In the genomic region with DNA sequence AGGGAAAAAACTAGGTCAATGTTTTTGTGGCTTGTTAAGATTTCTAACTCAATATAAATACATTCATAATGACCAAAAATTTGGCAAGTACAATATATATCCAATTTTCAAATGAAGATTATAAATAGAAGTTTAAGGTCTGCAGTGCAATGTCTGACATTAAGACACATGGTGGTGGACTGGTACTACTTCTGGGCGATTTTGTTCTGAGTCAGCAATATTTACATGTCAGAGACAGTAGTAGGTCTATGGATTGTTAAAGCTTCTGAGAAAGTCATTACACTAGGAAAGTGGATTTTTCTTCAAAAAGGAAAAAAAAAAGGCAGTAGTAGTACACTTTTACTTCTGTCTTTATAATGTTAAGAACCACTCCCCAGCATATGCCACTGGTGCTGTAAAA, we compare ENCODE assay signal across 25 mouse cellular contexts. TPM values are rescaled to one million over a fixed set of nuclear protein-coding genes. Genes with fewer than 3 reads are reported as not detected.
DNase-seq lines count a peak whose midpoint lies in the region; ATAC-seq and TF ChIP-seq lines count a peak whose summit lies in the region.
"Had no signal": no experiment of that assay in that cellular context is flagged by ENCODE, and none has a peak within 500 bp of the region (broad histone marks: within the 10 kb centered on the region; RNA-seq: fewer than 3 reads in every experiment).

No protein-coding gene starts in this region.

- H3K36me3 ChIP-seq in liver, postnatal 0 days (replicated peaks; ENCODE audit: insufficient read depth, low read length) = no peaks in the 10 kb centered on the region
- H3K36me3 ChIP-seq in liver, embryonic 11.5 days (ENCODE audit: control insufficient read depth, insufficient read depth, low read length) = no peaks in the 10 kb centered on the region
- H3K36me3 ChIP-seq in CH12.LX (replicated peaks in 1 of 2; ENCODE audit: control insufficient read depth in 1 of 2, insufficient read depth in 1 of 2, low read length in 1 of 2) (peaks cover 0 to 3% of the 10 kb centered on the region in 2 experiments), MEL (ENCODE audit: control insufficient read depth in 1 of 2, insufficient read depth in 2 of 2, low read length in 2 of 2) (peaks cover 4 to 9% of the 10 kb centered on the region in 2 experiments; a peak in 3 of 4 replicates)
- H3K36me3 ChIP-seq: embryonic facial prominence, embryonic 15.5 days had no signal

- no peaks in the 10 kb centered on the region for H3K9me3 ChIP-seq in liver, postnatal 0 days (ENCODE audit: low read length)
- H3K9me3 ChIP-seq in liver, embryonic 11.5 days (ENCODE audit: control insufficient read depth, low read length) = no peaks in the 10 kb centered on the region
- no peaks in the 10 kb centered on the region for H3K9me3 ChIP-seq in CH12.LX (replicated peaks; ENCODE audit: low read length)
- no peaks in the 10 kb centered on the region for H3K9me3 ChIP-seq in MEL (replicated peaks; ENCODE audit: insufficient read depth, low read length)
- H3K9me3 ChIP-seq: embryonic facial prominence, embryonic 13.5 days; embryonic facial prominence, embryonic 15.5 days; forebrain, embryonic 10.5 days; forebrain, embryonic 12.5 days; G1E had no signal

- no peak for TF ChIP-seq POLR2A in CH12.LX (IDR thresholded peaks at IDR 0.05; ENCODE audit: low read depth, low read length)
- no peak for TF ChIP-seq POLR2A in MEL (IDR thresholded peaks at IDR 0.05; ENCODE audit: control insufficient read depth in 1 of 2, insufficient read depth in 1 of 2, low read depth in 1 of 2, low read length in 2 of 2, poor library complexity in 1 of 2)

- no peak for TF ChIP-seq RAD21 in CH12.LX (IDR thresholded peaks at IDR 0.05; ENCODE audit: low read depth, low read length)
- no peak for TF ChIP-seq RAD21 in MEL (IDR thresholded peaks at IDR 0.05; ENCODE audit: low read depth, low read length)

- in situ Hi-C loops in CH12.LX (cut with MboI; ENCODE audit: low pct_ligation_motif_present, low pct_unique_long_range_greater_than_20kb, low sequenced_read_pairs) = no loop called here

- H3K9ac ChIP-seq in liver, postnatal 0 days (replicated peaks) = no peak overlapping the region
- no peak overlapping the region for H3K9ac ChIP-seq in liver, embryonic 11.5 days (ENCODE audit: low read depth, low read length)
- H3K9ac ChIP-seq in CH12.LX (ENCODE audit: insufficient read depth, low read depth) (no peak overlapping the region), MEL (ENCODE audit: control insufficient read depth, low read depth, low read length, poor library complexity, severe bottlenecking) (no peak overlapping the region)
- H3K9ac ChIP-seq: embryonic facial prominence, embryonic 13.5 days; embryonic facial prominence, embryonic 15.5 days; forebrain, embryonic 12.5 days had no signal

- peak overlapping the region; percentile 42; the same call in 1 of the 2 replicates for H3K4me2 ChIP-seq in liver, postnatal 0 days (ENCODE audit: low read depth, low read length)
- no peak overlapping the region for H3K4me2 ChIP-seq in liver, embryonic 11.5 days
- no peak overlapping the region for H3K4me2 ChIP-seq in CH12.LX (ENCODE audit: insufficient read depth, low read depth, poor library complexity, severe bottlenecking)
- H3K4me2 ChIP-seq: embryonic facial prominence, embryonic 13.5 days; embryonic facial prominence, embryonic 15.5 days; forebrain, embryonic 12.5 days had no signal

- dilution Hi-C loops in CH12.LX (cut with MboI; ENCODE audit: extremely low pct_ligation_motif_present, extremely low pct_unique_long_range_greater_than_20kb, low sequenced_read_pairs) = no loop called here

- no peaks in the 10 kb centered on the region for H3K27me3 ChIP-seq in liver, postnatal 0 days (ENCODE audit: insufficient read depth, low read length)
- no peaks in the 10 kb centered on the region for H3K27me3 ChIP-seq in liver, embryonic 11.5 days (replicated peaks; ENCODE audit: control insufficient read depth, insufficient read depth, low read length)
- H3K27me3 ChIP-seq in CH12.LX (replicated peaks) (no peaks in the 10 kb centered on the region), MEL (ENCODE audit: control insufficient read depth in 1 of 2, insufficient read depth in 2 of 2, low read length in 2 of 2) (no peaks in the 10 kb centered on the region)
- H3K27me3 ChIP-seq: embryonic facial prominence, embryonic 13.5 days; embryonic facial prominence, embryonic 15.5 days; forebrain, embryonic 12.5 days had no signal

- no peak for TF ChIP-seq CTCF in liver, postnatal 0 days (IDR thresholded peaks at IDR 0.05; ENCODE audit: low read depth)
- TF ChIP-seq CTCF in CH12.LX (conservative IDR thresholded peaks at IDR 0.05 in 1 of 2, IDR thresholded peaks at IDR 0.05 in 1 of 2; ENCODE audit: low read depth in 2 of 2, low read length in 2 of 2) (no peak), MEL (IDR thresholded peaks at IDR 0.05 in 2 of 3, conservative IDR thresholded peaks at IDR 0.05 in 1 of 3; ENCODE audit: control insufficient read depth in 1 of 3, insufficient read depth in 1 of 3, low read depth in 2 of 3, low read length in 3 of 3, poor library complexity in 1 of 3, severe bottlenecking in 1 of 3) (no peak)

- peak; percentile 28 for DNase-seq in cerebellum, adult 9-10 months
- no peak for DNase-seq in cerebellum, postnatal 36 days
- DNase-seq in liver, postnatal 0 days = no peak
- no peak for DNase-seq in liver, embryonic 11.5 days (ENCODE audit: low spot score)
- DNase-seq in CH12.LX (ENCODE audit: extremely low read depth) = no peak
- DNase-seq in MEL (ENCODE audit: low read depth, low spot score) = no peak
- DNase-seq in kidney, adult 18-20 months = no peak
- DNase-seq: adrenal gland, adult 2 months; adrenal gland, postnatal 10 days; adrenal gland, postnatal 25 days; B cell, adult 2 months; cerebellum, adult 11 months; cerebellum, adult 18-20 months; cerebellum, adult 8-10 months; cerebellum, postnatal 25 days; embryo, embryonic 11 days had no signal

- peak overlapping the region; percentile 45; the same call in 1 of the 2 replicates for H3K27ac ChIP-seq in liver, postnatal 0 days (ENCODE audit: low read depth)
- H3K27ac ChIP-seq in liver, embryonic 11.5 days (ENCODE audit: low read depth, low read length) = no peak overlapping the region
- H3K27ac ChIP-seq in CH12.LX (ENCODE audit: insufficient read depth, low read depth) (no peak overlapping the region), MEL (ENCODE audit: control insufficient read depth, low read depth, low read length) (no peak overlapping the region)
- H3K27ac ChIP-seq: embryonic facial prominence, embryonic 13.5 days; embryonic facial prominence, embryonic 15.5 days; forebrain, embryonic 10.5 days; forebrain, embryonic 12.5 days had no signal

- H3K79me2 ChIP-seq in CH12.LX (replicated peaks; ENCODE audit: control insufficient read depth, extremely low read depth, insufficient read depth, poor library complexity, severe bottlenecking) (no peaks in the 10 kb centered on the region), MEL (ENCODE audit: control insufficient read depth, insufficient read depth, low read length, poor library complexity) (no peaks in the 10 kb centered on the region)

- 62% methylated on average over 1 of the region's 1 CpGs for WGBS in liver, postnatal 0 days (ENCODE audit: insufficient replicate concordance)
- WGBS in liver, embryonic 11.5 days = 83% methylated on average over 1 of the region's 1 CpGs

- no peak overlapping the region for H3K4me3 ChIP-seq in liver, postnatal 0 days (ENCODE audit: low read depth, low read length)
- H3K4me3 ChIP-seq in liver, embryonic 11.5 days (ENCODE audit: low read depth, low read length) = no peak overlapping the region
- H3K4me3 ChIP-seq in CH12.LX (replicated peaks in 1 of 3; ENCODE audit: low read depth in 2 of 3, low read length in 2 of 3, poor library complexity in 1 of 3) = no peak overlapping the region
- no peak overlapping the region for H3K4me3 ChIP-seq in MEL (ENCODE audit: control insufficient read depth in 1 of 2, insufficient read depth in 1 of 2, low read depth in 2 of 2, low read length in 2 of 2)
- H3K4me3 ChIP-seq: embryonic facial prominence, embryonic 13.5 days; embryonic facial prominence, embryonic 15.5 days; erythroblast, embryonic 14.5 days; forebrain, embryonic 10.5 days; forebrain, embryonic 12.5 days had no signal

- no peak for ATAC-seq in liver, postnatal 0 days
- no peak for ATAC-seq in liver, embryonic 11.5 days (replicated peaks; ENCODE audit: low FRiP score)
- ATAC-seq: CD4-positive, CD25-positive, alpha-beta regulatory T cell, adult 4 months; forebrain, embryonic 14.5 days; forebrain, embryonic 16.5 days had no signal

- no peak for TF ChIP-seq EP300 in liver, postnatal 0 days (IDR thresholded peaks at IDR 0.05; ENCODE audit: low read depth)
- no peak for TF ChIP-seq EP300 in CH12.LX (IDR thresholded peaks at IDR 0.05; ENCODE audit: low read length)
- no peak for TF ChIP-seq EP300 in MEL (IDR thresholded peaks at IDR 0.05; ENCODE audit: low read depth in 1 of 2, low read length in 2 of 2)

- 0 out of 2 replicates have a peak, but pooled peaks cover 6% of the 10 kb centered on the region for H3K4me1 ChIP-seq in liver, postnatal 0 days (ENCODE audit: insufficient read depth)
- H3K4me1 ChIP-seq in liver, embryonic 11.5 days (replicated peaks; ENCODE audit: control insufficient read depth, insufficient read depth, low read length) = no peaks in the 10 kb centered on the region
- H3K4me1 ChIP-seq in CH12.LX (ENCODE audit: control insufficient read depth in 1 of 2, insufficient read depth in 2 of 2) (no peaks in the 10 kb centered on the region), MEL (ENCODE audit: control insufficient read depth in 1 of 2, insufficient read depth in 2 of 2, low read length in 2 of 2) (peaks cover 0 to 2% of the 10 kb centered on the region in 2 experiments; a peak in 2 of 4 replicates)
- H3K4me1 ChIP-seq: embryonic facial prominence, embryonic 13.5 days; embryonic facial prominence, embryonic 15.5 days; forebrain, embryonic 12.5 days had no signal

TF ChIP-seq in CH12.LX, 34 proteins besides CTCF, POLR2A, EP300 and RAD21:
- TF ChIP-seq MAFK (IDR thresholded peaks at IDR 0.05; ENCODE audit: insufficient replicate concordance, low read length) (peak; percentile 97), ZMIZ1 (IDR thresholded peaks at IDR 0.05; ENCODE audit: low read depth, low read length) (no peak)

TF ChIP-seq in MEL, 35 proteins besides CTCF, POLR2A, EP300 and RAD21 (continues in another document):
- peak; percentile 60; the same call in 1 of the 2 replicates for TF ChIP-seq MAFK (IDR thresholded peaks at IDR 0.05; ENCODE audit: borderline replicate concordance, low read depth, low read length)
- no peak for TF ChIP-seq KAT2A (conservative IDR thresholded peaks at IDR 0.05; ENCODE audit: low read depth, low read length)
- TF ChIP-seq ZKSCAN1 (IDR thresholded peaks at IDR 0.05; ENCODE audit: low read depth, low read length) = no peak

RNA-seq across cellular contexts. Expression of a gene that starts 46.4 kb away (rescaled TPM):
- 4.6 and 4.7 TPM in 2 replicates for polyA plus RNA-seq in liver, postnatal 0 days (2015; fragmentation: Nextera tagmentation; extraction: Ambion mirVana)
- polyA plus RNA-seq in liver, embryonic 11.5 days (2014; fragmentation: Nextera tagmentation; extraction: Ambion mirVana) = 9.8 and 11.1 TPM in 2 replicates
- total RNA-seq in CH12.LX (2012; rRNA removed) = 3.6 and 4.2 TPM in 2 replicates
- total RNA-seq in CH12.LX (2014; rRNA removed) = 7.2 and 7.4 TPM in 2 replicates
- 4.1 and 5.1 TPM in 2 replicates for polyA plus RNA-seq in CH12.LX (2012; ENCODE audit: insufficient read length, low read depth)
- 8.4 and 8.5 TPM in 2 replicates for total RNA-seq in MEL (2012; rRNA removed)
- 10 to 100 TPM in 1 of 2 experiments, not detected in 1; 14.3 TPM for polyA plus RNA-seq in MEL (2012; ENCODE audit: insufficient read depth in 1 of 2, insufficient read length in 2 of 2, low read depth in 1 of 2, low replicate concordance in 2 of 2, missing spikeins in 1 of 2)
